Mouse (Mus musculus) lung, adult 18-20 months (tissue): ENCODE measurements at regions not wholly inside any gene's neighbourhood (a gene's known extent, or its start where the extent isn't known, plus 50 kb on each side); places are given as distances from the start of the nearest gene placed in this dataset.

Experiments
- DNase-seq, 2 experiments: peaks; one replicate each; pipeline ENCODE4 v3.0.0; 2022; ENCODE audit warnings: mixed read lengths in 2 of 2

- no peak for DNase-seq
Measured at GRCm38 (mm10) chr8:86967891-86968311, 82.8 kb upstream of the N4bp1 start.

DNA sequence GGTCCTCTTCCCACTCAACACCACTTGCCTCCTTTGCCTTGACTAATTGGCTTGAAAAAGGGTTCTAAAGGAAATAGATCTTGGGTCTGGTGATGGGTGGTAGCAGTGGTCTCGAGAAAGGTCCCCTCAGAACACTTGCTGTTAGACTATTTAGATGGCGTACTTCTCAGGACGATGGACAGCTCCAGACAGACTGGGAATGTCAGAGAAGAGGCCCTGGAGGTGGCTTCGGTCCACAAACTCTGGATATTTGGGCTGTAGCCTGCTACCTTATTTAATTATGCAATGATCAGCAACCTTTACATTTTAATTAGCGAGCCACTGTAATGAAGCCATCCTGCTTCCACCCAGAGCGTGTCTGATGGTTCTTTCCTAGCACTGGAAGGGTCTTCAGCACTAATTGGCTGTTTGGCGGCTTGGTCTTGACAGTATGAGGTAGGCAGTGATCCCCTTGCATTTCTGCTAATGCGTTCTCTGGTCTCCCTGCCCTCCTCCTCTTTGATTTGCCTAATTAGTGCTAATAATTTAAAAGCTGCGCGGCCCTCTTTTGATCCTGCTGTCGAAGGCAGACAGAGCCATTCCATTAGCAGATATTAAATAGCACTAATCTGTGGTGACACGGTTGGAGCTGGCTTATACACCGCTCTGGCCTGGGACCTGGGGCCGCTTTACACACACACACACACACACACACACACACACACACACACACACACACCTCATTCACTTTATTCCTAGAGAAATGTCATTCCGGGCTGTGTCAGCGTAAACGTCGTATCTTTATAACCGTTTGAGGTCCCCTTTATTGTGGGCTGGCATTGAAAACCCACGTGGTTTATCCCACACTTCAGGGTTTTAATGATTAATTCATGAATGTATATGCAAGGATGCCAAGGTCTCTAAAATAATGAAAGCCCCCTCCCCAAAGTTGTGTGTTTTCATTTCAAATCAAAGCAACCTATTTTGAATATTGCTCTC lies 76.4 kb upstream of the N4bp1 start:
- DNase-seq = no peak
